Mouse (Mus musculus) thymus, adult 2 months (tissue): ENCODE data around the gene Lrrc10.

Experiments used
- CTCF ChIP-seq: fragments of 200-500 bp; IDR thresholded peaks from 2 replicates; pipeline ENCODE4 v1.5.1; 2012; ENCODE audit warnings: mild to moderate bottlenecking, control low read depth, low read length, moderate library complexity, borderline replicate concordance; ENCODE audit not compliant: control insufficient read depth, poor library complexity, insufficient read depth; ENCODE audit errors: extremely low read depth
- POLR2A ChIP-seq: fragments of 200-500 bp; IDR thresholded peaks from 2 replicates; pipeline ENCODE4 v1.6.1; 2012; ENCODE audit warnings: mild to moderate bottlenecking, low read length, control low read depth, moderate library complexity; ENCODE audit not compliant: control insufficient read depth, poor library complexity, insufficient read depth; ENCODE audit errors: extremely low read depth

DNA sequence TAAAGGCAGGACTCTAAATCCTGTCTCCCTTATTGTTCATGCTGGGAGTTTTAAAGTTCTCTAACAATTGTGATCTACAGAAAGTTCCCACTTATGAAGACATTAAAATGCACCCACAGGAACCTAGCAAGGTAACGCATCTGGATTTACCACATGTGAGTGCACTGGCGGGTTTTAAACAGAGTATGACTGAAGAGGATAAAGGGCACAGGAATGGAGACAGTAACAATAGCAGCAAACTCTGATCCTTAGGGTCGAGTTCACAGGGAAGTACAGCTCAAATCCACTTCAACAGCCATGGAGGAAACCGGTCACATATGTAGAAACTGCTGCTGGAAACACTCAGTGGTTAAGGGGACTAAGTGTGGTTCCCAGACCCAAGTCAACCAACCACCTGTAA is 4.1 kb downstream of the Lrrc10 start:
- TF ChIP-seq CTCF (no peak), POLR2A (no peak)
